Mouse (Mus musculus) liver (tissue): ENCODE measurements around the gene Gsto1.
A peak's percentile ranks its signal among the peaks of the same experiment; 100 is the strongest.

Source experiments
- DNase-seq: peaks from one replicate; pipeline ENCODE4 v3.0.0-alpha.2; 2020; ENCODE audit warnings: mixed read lengths

Gsto1 gene

GRCm38 (mm10) chr19:47890489-47891130, 35.8 kb downstream of the Gsto1 start:
- DNase-seq: no peak

DNA sequence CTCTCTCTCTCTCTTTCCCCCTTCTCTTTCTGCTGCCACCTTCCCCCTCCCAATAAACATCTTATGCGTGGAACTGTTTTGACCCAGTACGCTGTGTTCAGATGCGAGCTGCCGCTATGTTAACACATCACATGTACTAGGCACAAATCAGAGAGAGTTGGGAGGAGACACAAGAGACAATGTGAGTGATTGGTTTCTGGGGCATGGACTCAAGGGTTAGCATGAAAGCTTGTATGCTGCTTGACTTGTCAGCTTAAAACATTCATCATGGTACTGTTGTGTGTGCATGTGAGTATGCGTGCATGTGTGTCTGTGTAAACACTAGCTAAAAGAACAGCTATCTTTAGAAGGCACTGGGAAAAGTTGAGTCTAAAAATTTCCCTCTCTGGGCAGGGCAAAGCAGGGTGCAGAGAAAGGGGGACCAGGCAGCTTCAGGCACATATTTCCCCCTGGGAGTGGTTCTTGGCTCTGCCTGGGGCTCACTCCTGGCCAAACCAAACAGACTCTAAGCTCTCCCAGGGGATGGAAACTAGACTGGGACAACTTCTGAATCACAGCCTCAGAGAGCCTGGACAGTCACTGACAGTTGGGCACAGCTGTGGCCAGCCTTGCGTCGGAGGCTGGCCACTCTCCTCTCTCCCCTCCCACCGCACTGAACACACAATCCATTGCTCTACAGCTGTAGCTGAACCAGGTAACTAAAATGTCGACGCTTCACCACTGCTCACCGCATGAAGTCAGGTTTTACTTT, 37.0 kb downstream of the Gsto1 start:
- DNase-seq: no peak

GRCm38 (mm10) chr19:47893092-47893491, 38.3 kb downstream of the Gsto1 start:
- no peak for DNase-seq

DNA sequence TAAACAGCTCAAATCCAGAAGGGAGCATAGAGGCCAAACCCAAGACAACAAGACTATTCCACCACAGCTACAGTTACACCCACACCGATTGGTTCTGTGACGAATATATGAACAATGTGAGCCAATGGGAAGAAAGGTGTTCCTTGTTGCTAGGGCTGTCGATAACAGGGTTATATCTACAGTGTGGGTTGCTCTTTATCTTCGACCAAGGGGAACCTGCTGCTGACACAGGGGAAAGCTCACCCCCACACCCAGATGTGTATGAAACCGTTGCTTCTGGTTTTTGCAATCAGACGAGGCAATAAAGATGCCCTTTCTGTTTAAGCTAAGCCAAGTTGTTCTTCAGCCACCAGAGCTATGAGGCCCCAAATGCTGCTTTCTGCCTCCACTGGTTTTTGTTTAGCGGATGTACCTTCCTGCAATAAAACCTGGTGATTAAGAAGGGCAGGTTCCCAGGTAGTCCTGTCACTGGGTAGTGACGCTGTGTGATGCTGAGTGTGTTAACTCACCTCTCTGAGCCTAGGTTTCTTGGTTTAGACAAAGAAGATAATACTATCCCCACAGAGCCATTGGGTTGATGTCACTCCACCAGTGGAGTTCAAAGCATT, 43.8 kb downstream of the Gsto1 start:
- peak; percentile 44 for DNase-seq

GRCm38 (mm10) chr19:47900012-47900411, 45.2 kb downstream of the Gsto1 start:
- DNase-seq: peak; percentile 62

DNA sequence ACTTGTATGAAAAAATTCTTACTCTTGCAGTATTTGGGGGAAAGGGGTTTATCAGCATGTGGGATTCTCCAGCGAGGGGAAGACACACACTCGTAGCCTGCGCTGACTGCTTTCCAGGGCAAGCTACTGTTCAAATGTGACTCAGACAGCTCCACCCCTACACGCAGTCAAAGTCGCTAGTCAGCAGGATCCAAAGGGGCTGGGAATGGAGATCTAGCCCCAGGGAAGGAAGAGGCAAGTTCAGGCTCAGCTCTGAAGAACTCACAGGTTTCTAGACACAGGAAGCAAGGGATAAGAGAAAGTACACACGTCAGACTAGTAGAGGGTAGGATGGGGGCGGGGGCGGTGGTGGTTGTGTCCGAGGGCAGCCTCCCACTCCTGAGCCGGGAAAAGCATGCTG, 45.8 kb downstream of the Gsto1 start:
- no peak for DNase-seq

DNA sequence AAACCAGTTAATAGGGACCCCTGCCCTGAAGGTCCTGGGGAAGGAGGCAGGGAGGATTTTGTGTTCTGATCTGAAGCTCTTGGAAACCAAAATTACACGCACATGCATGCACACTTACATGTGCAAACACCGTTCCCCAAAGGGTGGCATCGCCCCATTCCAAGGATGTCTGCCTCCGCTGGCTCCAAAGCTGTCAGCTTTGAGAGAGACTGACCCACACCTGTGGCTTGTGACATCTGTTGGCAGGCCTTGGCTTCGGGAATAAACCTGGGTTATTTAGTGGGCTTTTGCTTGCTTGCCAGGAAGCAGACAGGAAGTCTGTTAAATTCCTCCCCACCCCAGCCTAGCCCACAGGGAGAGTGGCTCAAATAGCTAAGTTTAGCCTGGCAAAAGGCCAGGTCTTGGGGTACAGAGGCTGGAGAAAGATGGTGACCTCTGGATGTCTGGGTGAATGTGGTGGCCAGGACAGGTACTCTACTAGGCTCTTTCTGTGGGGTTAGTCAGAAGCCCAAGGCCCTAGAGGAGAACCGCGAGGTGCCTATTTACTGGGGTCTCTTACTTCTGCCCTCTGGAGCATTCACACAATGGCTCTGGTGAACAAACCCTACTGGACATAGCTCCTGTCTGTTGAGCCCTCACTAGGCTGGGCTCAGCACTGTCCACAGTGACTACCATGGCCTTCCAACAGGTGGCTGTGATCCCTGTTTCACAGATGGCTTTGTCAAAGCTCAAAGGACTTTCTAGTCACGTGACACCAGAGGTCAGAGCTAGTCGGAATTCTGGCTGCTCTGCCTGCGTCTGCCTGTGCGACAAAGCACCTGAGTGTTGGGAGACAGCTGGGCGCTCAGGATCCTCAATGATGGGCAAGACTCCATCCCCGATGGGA, 47.8 kb downstream of the Gsto1 start:
- DNase-seq: no peak

GRCm38 (mm10) chr19:47903679-47904078, 48.9 kb downstream of the Gsto1 start:
- DNase-seq: no peak

- DNase-seq: no peak
These were observed 50.3 kb downstream of the Gsto1 start for GRCm38 (mm10) chr19:47905081-47905480.

DNA sequence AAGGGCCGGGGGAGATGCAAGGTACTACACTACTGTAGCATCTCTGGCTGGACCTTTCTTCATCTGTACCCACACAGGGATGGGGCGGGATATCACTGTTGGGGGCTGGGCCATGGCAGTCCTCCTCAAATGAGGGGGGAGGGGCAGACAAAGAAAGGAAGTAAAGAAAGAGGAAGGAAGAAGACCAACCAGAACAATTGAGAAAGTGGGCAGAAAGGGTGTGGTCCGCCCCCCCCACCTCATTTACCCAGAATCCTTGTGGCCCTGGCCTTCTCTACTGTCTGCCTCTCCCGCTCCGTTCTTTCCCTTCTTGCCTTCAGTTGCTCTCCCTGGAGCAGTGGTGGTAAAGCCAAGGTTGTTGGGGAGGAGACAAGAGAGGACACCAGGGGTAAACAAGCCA, 50.8 kb downstream of the Gsto1 start:
- DNase-seq: no peak

DNA sequence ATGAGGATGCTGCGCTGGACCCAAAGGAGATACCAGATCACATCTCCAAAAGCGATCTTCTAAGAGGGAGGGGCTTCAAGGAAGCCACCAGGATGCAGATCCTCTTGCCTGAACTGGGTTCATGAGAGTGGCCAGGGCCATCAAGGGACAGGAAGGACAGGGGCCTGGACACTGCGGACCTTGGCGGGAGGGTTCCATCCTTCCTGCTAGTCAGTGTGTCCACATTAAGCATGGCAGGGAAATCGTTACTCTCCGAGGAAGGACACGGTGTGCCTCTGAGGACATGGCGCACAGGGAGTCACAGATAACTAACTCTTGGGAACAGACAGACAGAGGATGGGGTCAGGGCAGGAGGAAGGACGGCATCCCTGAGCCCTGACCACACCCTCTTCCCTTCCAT, 52.8 kb downstream of the Gsto1 start:
- no peak for DNase-seq

DNA sequence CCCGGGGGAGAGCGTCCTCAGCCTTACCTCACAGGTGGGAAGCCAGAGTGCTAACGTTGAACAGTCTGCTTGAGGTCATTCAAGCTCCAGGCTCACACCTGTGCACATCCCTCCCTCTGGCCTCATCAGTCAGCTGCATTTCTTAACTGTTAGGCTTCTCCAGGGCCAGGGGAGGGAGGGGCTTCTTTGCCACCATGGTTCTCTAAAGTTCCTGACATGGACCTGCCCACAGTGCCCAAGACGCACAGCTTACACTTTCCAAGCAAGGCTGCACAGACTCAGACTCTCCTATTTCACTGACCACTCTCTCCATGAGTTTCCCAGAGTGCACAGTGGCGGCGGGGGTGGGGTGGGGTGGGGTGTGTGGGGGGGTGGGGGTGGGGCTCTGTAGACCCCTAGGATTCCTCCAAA, 54.2 kb downstream of the Gsto1 start:
- no peak for DNase-seq

DNA sequence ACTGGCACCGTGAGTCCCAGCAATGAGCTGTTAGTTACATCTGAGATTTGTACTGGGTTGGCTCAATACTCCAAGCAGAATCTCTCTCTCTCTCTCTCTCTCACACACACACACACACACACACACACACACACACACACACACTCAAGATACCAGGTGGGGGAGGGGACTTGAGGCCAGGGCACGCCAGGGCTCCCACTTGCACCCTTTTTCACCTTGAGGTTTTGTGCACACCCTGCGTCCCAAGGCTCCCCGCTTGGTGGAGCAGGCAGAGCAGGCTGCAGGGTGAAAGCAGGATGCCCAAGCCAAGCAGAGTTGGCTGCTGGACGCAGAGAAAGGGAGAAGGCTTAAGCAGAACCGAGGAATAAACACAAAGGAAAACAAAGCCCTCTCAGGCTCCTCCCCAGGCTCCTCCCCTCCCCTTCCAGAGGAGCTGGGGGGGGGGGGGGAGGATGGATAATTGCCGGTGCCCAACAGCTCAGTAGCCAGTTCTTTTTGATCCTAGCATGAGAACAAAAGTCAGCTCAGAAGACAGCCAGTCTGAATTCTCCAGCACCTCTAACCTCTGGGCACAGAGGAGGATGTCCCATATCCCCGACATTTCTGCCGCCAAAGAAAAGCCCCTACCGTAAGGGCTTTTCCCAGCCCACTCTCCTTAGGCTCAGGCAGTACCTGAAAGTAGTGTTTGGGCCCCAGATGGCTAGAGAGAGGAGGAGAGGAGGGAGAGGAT, 54.8 kb downstream of the Gsto1 start:
- DNase-seq: no peak

DNA sequence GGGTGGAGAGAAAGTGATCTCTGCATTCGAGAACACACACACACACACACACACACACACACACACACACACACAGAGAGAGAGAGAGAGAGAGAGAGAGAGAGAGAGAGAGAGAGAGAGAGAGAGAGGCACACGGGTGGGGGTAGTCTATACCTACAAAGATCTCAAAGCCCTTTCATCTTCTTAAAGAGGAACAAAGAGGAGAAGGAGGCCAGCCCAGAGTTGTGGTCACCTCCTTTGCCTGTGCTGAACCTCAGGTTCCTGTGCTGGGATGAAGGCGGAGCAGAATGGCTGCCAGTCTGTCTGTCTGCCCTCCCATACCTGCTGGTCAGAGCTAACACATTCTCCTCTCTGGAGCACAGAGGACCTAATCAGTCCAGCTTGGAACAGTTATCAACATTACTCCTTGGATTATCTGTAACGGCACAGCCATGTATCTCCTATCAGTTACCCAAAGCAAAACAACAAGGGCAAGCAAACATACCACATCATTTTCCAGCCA, 55.4 kb downstream of the Gsto1 start:
- no peak for DNase-seq

- DNase-seq: no peak
These were observed 56.0 kb downstream of the Gsto1 start for GRCm38 (mm10) chr19:47910751-47911150.

- no peak for DNase-seq
These were observed 58.6 kb downstream of the Gsto1 start for GRCm38 (mm10) chr19:47913344-47913743.

DNA sequence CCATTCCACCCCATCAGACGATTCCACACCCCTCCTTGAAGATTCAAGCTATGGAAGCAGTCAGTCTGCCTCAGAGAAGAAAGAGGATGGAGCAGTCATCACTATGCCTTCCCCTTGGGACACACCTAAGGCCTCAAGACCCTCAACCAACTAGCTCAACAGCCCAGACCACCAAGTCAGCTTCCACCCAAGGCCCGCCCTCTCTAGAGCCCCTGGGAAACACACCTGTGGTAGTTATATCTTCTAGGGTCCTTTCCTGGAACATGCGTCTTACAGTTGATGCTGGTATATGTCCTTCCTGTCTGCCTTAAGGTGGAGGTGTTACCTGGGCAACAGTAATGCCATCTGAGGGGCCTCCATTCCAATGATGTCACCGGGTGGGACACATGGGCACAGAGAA, 59.4 kb downstream of the Gsto1 start:
- DNase-seq: no peak
